Mouse (Mus musculus) lung, embryonic 14.5 days (tissue): Measurements from ENCODE around the gene Prkag2. TPM values are rescaled to one million over a fixed set of nuclear protein-coding genes. Genes with fewer than 3 reads are reported as not detected.

ENCODE experiments used
- ATAC-seq: fragments of 200-750 bp; cut with Nextera tagmentation; 2 replicates; pipeline ENCODE4 v1.8.0; 2017; ENCODE audit warnings: mild to moderate bottlenecking, moderate TSS enrichment, moderate library complexity; ENCODE audit not compliant: insufficient read depth
- DNase-seq: peaks from one replicate; pipeline ENCODE4 v3.0.0-alpha.2; 2015
- H3K27ac ChIP-seq: fragments of 300-500 bp; sonication (generic); 2 replicates; pipeline ENCODE4 v1.5.1; 2014; ENCODE audit warnings: low read depth, mild to moderate bottlenecking, moderate library complexity
- H3K27me3 ChIP-seq: fragments of 300-500 bp; sonication (generic); 2 replicates; pipeline ENCODE4 v1.6.1; 2014; ENCODE audit warnings: low read length, control low read depth; ENCODE audit not compliant: insufficient read depth
- H3K36me3 ChIP-seq: fragments of 300-500 bp; sonication (generic); 2 replicates; pipeline ENCODE4 v1.6.1; 2014; ENCODE audit warnings: control low read depth; ENCODE audit not compliant: insufficient read depth
- H3K4me1 ChIP-seq: fragments of 300-500 bp; sonication (generic); 2 replicates; pipeline ENCODE4 v1.6.1; 2014; ENCODE audit warnings: antibody characterized with exemption, control low read depth; ENCODE audit not compliant: insufficient read depth
- H3K4me2 ChIP-seq: fragments of 300-500 bp; sonication (generic); 2 replicates; pipeline ENCODE4 v1.6.1; 2014; ENCODE audit warnings: mild to moderate bottlenecking
- H3K4me3 ChIP-seq: fragments of 300-500 bp; sonication (generic); 2 replicates; pipeline ENCODE4 v1.5.1; 2014; ENCODE audit warnings: low read depth, low read length
- H3K9ac ChIP-seq: fragments of 300-500 bp; sonication (generic); 2 replicates; pipeline ENCODE4 v1.6.1; 2014
- H3K9me3 ChIP-seq: fragments of 300-500 bp; sonication (generic); 2 replicates; pipeline ENCODE4 v1.6.1; 2016; ENCODE audit warnings: low read depth, low read length, control low read depth
- CTCF ChIP-seq: IDR thresholded peaks from 2 replicates; pipeline ENCODE4 v1.5.1; 2016; ENCODE audit warnings: antibody characterized with exemption, low read depth
- WGBS: fragments of 180-500 bp; shearing (Covaris S2); extraction: QIAGEN DNeasy Blood & Tissue Kit; methylation state at CpG from one replicate; pipeline ENCODE4 v1.1.7; 2014; 5-methylcytosine and 5-hydroxymethylcytosine counted together
- polyA plus RNA-seq: library from polyadenylated mRNA; unstranded; fragments of >200 nt; fragmentation: Nextera tagmentation; extraction: Ambion mirVana; gene quantifications from 2 replicates; pipeline ENCODE4 v1.2.1, GENCODE M21; 2014

Gene Prkag2
- polyA plus RNA-seq, 1 experiment from 2014 or later, result 25.6 TPM

- Histone ChIP-seq H3K4me2 (no peak overlapping the region), H3K4me3 (no peak overlapping the region), H3K27me3 (no peaks in the 10 kb centered on the region), H3K36me3 (no peaks in the 10 kb centered on the region), H3K9ac (no peak overlapping the region), H3K27ac (no peak overlapping the region), H3K4me1 (peaks cover 3% of the 10 kb centered on the region; the same call in 1 of the 2 replicates), H3K9me3 (no peaks in the 10 kb centered on the region)
- ATAC-seq (no peak), DNase-seq (no peak)
- no peak for TF ChIP-seq CTCF
- WGBS, result 47% methylated on average over 12 of the region's 13 CpGs
These were observed 127.2 kb downstream of the Prkag2 start for GRCm38 (mm10) chr5:24973228-24973627.

- no peak for TF ChIP-seq CTCF
- H3K4me2 ChIP-seq, result no peak overlapping the region
- H3K9ac ChIP-seq, result no peak overlapping the region
- ATAC-seq (no peak), DNase-seq (no peak)
- no peak overlapping the region for H3K27ac ChIP-seq
- WGBS, result 89% methylated on average over 8 of the region's 8 CpGs
- H3K4me1 ChIP-seq, result no peaks in the 10 kb centered on the region; the same call in 1 of the 2 replicates
- no peaks in the 10 kb centered on the region for H3K9me3 ChIP-seq
- H3K36me3 ChIP-seq, result no peaks in the 10 kb centered on the region
- no peak overlapping the region for H3K4me3 ChIP-seq
- no peaks in the 10 kb centered on the region for H3K27me3 ChIP-seq
These were observed 129.7 kb downstream of the Prkag2 start for GRCm38 (mm10) chr5:24970552-24971275.

GRCm38 (mm10) chr5:24969241-24969880, 131.1 kb downstream of the Prkag2 start:
- Histone ChIP-seq H3K27ac (no peak overlapping the region), H3K4me1 (no peaks in the 10 kb centered on the region; the same call in 1 of the 2 replicates), H3K4me2 (no peak overlapping the region), H3K36me3 (no peaks in the 10 kb centered on the region), H3K9me3 (no peaks in the 10 kb centered on the region), H3K27me3 (no peaks in the 10 kb centered on the region), H3K9ac (no peak overlapping the region), H3K4me3 (no peak overlapping the region)
- no peak for TF ChIP-seq CTCF
- DNase-seq (no peak), ATAC-seq (no peak)
- WGBS, result 49% methylated on average over 11 of the region's 11 CpGs

GRCm38 (mm10) chr5:24968792-24969191, 131.7 kb downstream of the Prkag2 start:
- no peak overlapping the region for H3K4me2 ChIP-seq
- no peaks in the 10 kb centered on the region; the same call in 1 of the 2 replicates for H3K4me1 ChIP-seq
- no peak overlapping the region for H3K27ac ChIP-seq
- TF ChIP-seq CTCF, result no peak
- H3K27me3 ChIP-seq, result no peaks in the 10 kb centered on the region
- no peak for DNase-seq
- H3K4me3 ChIP-seq, result no peak overlapping the region
- WGBS, result 18% methylated on average over 8 of the region's 8 CpGs
- ATAC-seq, result no peak
- H3K9me3 ChIP-seq, result no peaks in the 10 kb centered on the region
- no peak overlapping the region for H3K9ac ChIP-seq
- no peaks in the 10 kb centered on the region for H3K36me3 ChIP-seq

GRCm38 (mm10) chr5:24967898-24968535, 132.4 kb downstream of the Prkag2 start:
- Histone ChIP-seq H3K4me3 (no peak overlapping the region), H3K9ac (no peak overlapping the region), H3K27ac (no peak overlapping the region), H3K9me3 (no peaks in the 10 kb centered on the region), H3K36me3 (no peaks in the 10 kb centered on the region), H3K4me2 (no peak overlapping the region), H3K27me3 (no peaks in the 10 kb centered on the region), H3K4me1 (no peaks in the 10 kb centered on the region; the same call in 1 of the 2 replicates)
- no peak for DNase-seq
- ATAC-seq, result no peak
- WGBS, result 39% methylated on average over 7 of the region's 7 CpGs
- no peak for TF ChIP-seq CTCF

GRCm38 (mm10) chr5:24963776-24964175, 136.7 kb downstream of the Prkag2 start:
- TF ChIP-seq CTCF, result no peak
- WGBS, result 59% methylated on average over 4 of the region's 4 CpGs
- Histone ChIP-seq H3K4me3 (no peak overlapping the region), H3K9ac (no peak overlapping the region), H3K4me2 (no peak overlapping the region), H3K36me3 (no peaks in the 10 kb centered on the region), H3K27ac (no peak overlapping the region), H3K9me3 (no peaks in the 10 kb centered on the region), H3K27me3 (no peaks in the 10 kb centered on the region), H3K4me1 (no peaks in the 10 kb centered on the region; the same call in 1 of the 2 replicates)
- ATAC-seq (no peak), DNase-seq (no peak)

GRCm38 (mm10) chr5:24960791-24961190, 139.7 kb downstream of the Prkag2 start:
- no peak for TF ChIP-seq CTCF
- Histone ChIP-seq H3K36me3 (no peaks in the 10 kb centered on the region), H3K4me1 (no peaks in the 10 kb centered on the region), H3K4me2 (no peak overlapping the region), H3K27me3 (no peaks in the 10 kb centered on the region), H3K4me3 (no peak overlapping the region), H3K27ac (no peak overlapping the region), H3K9ac (no peak overlapping the region), H3K9me3 (no peaks in the 10 kb centered on the region)
- WGBS, result 85% methylated on average over 5 of the region's 5 CpGs
- ATAC-seq (no peak), DNase-seq (no peak)
